Mouse (Mus musculus): ENCODE measurements around the gene Gsdma. TPM values are rescaled to one million over a fixed set of nuclear protein-coding genes. Genes with fewer than 3 reads are reported as not detected.

The Gsdma gene
- polyA plus RNA-seq, 1 experiment from 2014 or later, result 0.06 TPM

GRCm38 (mm10) chr11:98696454-98697216, 32.5 kb downstream of the Gsdma start:
- no peaks in the 10 kb centered on the region for H3K27me3 ChIP-seq
- POLR2A ChIA-PET, result no interaction called here
- CTCF ChIA-PET, result interaction anchor here (2.0 to 7.1 kb wide), 2 partner anchors 15 to 90 kb away, joined by 7 to 85 read pairs; no protein-coding TSS in a partner anchor
- DNase-seq (ENCODE audit: low read depth, low spot score) (no peak), ATAC-seq (no peak)
- no peak for TF ChIP-seq CTCF (IDR thresholded peaks at IDR 0.05)
- in situ Hi-C loops (cut with MboI; ENCODE audit: low pct_unique_long_range_greater_than_20kb), result no loop called here

GRCm38 (mm10) chr11:98697225-98697624, 33.1 kb downstream of the Gsdma start:
- no peaks in the 10 kb centered on the region for H3K27me3 ChIP-seq
- no peak for TF ChIP-seq CTCF (IDR thresholded peaks at IDR 0.05)
- ATAC-seq, result no peak
- in situ Hi-C loops (cut with MboI; ENCODE audit: low pct_unique_long_range_greater_than_20kb), result no loop called here
- no peak for DNase-seq (ENCODE audit: low read depth, low spot score)
- ChIA-PET CTCF (interaction anchor here (2.0 to 7.1 kb wide), 3 partner anchors 14 to 90 kb away, joined by 7 to 85 read pairs (median 38); no protein-coding TSS in a partner anchor), POLR2A (interaction anchor here (0.9 kb wide), 1 partner anchor 11 kb away, joined by 3 read pairs; no protein-coding TSS in a partner anchor)

GRCm38 (mm10) chr11:98698849-98699640, 34.9 kb downstream of the Gsdma start:
- H3K27me3 ChIP-seq, result no peaks in the 10 kb centered on the region
- ATAC-seq (no peak), DNase-seq (ENCODE audit: low read depth, low spot score) (no peak)
- no peak for TF ChIP-seq CTCF (IDR thresholded peaks at IDR 0.05)
- in situ Hi-C loops (cut with MboI; ENCODE audit: low pct_unique_long_range_greater_than_20kb), result no loop called here
- ChIA-PET CTCF (interaction anchor here (1.0 to 7.1 kb wide), 3 partner anchors 13 to 88 kb away, joined by 4 to 85 read pairs (median 38); no protein-coding TSS in a partner anchor), POLR2A (interaction anchor here (0.7 to 1.1 kb wide), 3 partner anchors 8 to 19 kb away, joined by 3 to 6 read pairs (median 3); no protein-coding TSS in a partner anchor)

- TF ChIP-seq CTCF (IDR thresholded peaks at IDR 0.05), result no peak
- no peaks in the 10 kb centered on the region for H3K27me3 ChIP-seq
- ChIA-PET CTCF (interaction anchor here (0.7 to 7.1 kb wide), 12 partner anchors 9 to 109 kb away, joined by 3 to 85 read pairs (median 4); no protein-coding TSS in a partner anchor), POLR2A (interaction anchor here (1.0 kb wide), 1 partner anchor 11 kb away, joined by 3 read pairs; no protein-coding TSS in a partner anchor)
- in situ Hi-C loops (cut with MboI; ENCODE audit: low pct_unique_long_range_greater_than_20kb), result loop anchor here (5.0 to 10.0 kb wide), 2 partner anchors 87 to 235 kb away; no protein-coding TSS in a partner anchor
- no peak for DNase-seq (ENCODE audit: low read depth, low spot score)
- ATAC-seq, result peak; percentile 22
Measured at GRCm38 (mm10) chr11:98699911-98700310, 35.8 kb downstream of the Gsdma start.

- CTCF ChIA-PET, result interaction anchor here (1.3 to 7.1 kb wide), 7 partner anchors 10 to 108 kb away, joined by 3 to 85 read pairs (median 6); no protein-coding TSS in a partner anchor
- POLR2A ChIA-PET, result interaction anchor here (1.3 to 1.5 kb wide), 2 partner anchors 40 to 85 kb away, joined by 3 to 5 read pairs; no protein-coding TSS in a partner anchor
Measured at GRCm38 (mm10) chr11:98701213-98701670, 37.1 kb downstream of the Gsdma start, which contains the start of gene Csf3. Gene Csf3, plus strand, starts transcription at chr11:98701263.

GRCm38 (mm10) chr11:98702323-98702722, 38.2 kb downstream of the Gsdma start:
- ChIA-PET POLR2A (no interaction called here), CTCF (interaction anchor here (6.3 to 7.1 kb wide), 2 partner anchors 9 to 84 kb away, joined by 38 to 85 read pairs; no protein-coding TSS in a partner anchor)
- in situ Hi-C loops (cut with MboI; ENCODE audit: low pct_unique_long_range_greater_than_20kb), result loop anchor here (5.0 to 10.0 kb wide), 2 partner anchors 85 to 232 kb away; no protein-coding TSS in a partner anchor
- TF ChIP-seq CTCF (IDR thresholded peaks at IDR 0.05), result no peak
- H3K27me3 ChIP-seq, result no peaks in the 10 kb centered on the region
- DNase-seq (ENCODE audit: low read depth, low spot score) (no peak), ATAC-seq (no peak)

More at GRCm38 (mm10) chr11:98701213-98701670, 37.1 kb downstream of the Gsdma start, which contains the start of gene Csf3:
- no peaks in the 10 kb centered on the region for H3K27me3 ChIP-seq
- in situ Hi-C loops (cut with MboI; ENCODE audit: low pct_unique_long_range_greater_than_20kb), result loop anchor here (5.0 to 10.0 kb wide), 2 partner anchors 86 to 234 kb away; no protein-coding TSS in a partner anchor
- DNase-seq (ENCODE audit: low read depth, low spot score) (no peak), ATAC-seq (no peak)
- TF ChIP-seq CTCF (IDR thresholded peaks at IDR 0.05), result no peak

GRCm38 (mm10) chr11:98705021-98705420, 40.9 kb downstream of the Gsdma start:
- no peak for ATAC-seq
- in situ Hi-C loops (cut with MboI; ENCODE audit: low pct_unique_long_range_greater_than_20kb), result loop anchor here (10.0 kb wide), 1 partner anchor 230 kb away; no protein-coding TSS in a partner anchor
- H3K27me3 ChIP-seq, result no peaks in the 10 kb centered on the region
- TF ChIP-seq CTCF (IDR thresholded peaks at IDR 0.05), result no peak
- no peak for DNase-seq (ENCODE audit: low read depth, low spot score)
- ChIA-PET POLR2A (interaction anchor here (0.7 kb wide), 1 partner anchor 82 kb away, joined by 3 read pairs; no protein-coding TSS in a partner anchor), CTCF (interaction anchor here (1.2 to 1.5 kb wide), 3 partner anchors 11 to 82 kb away, joined by 3 to 6 read pairs (median 4); no protein-coding TSS in a partner anchor)

- ChIA-PET CTCF (interaction anchor here (0.9 to 5.7 kb wide), 3 partner anchors 12 to 79 kb away, joined by 4 to 41 read pairs (median 6); no protein-coding TSS in a partner anchor), POLR2A (interaction anchor here (0.7 to 1.3 kb wide), 4 partner anchors 10 to 67 kb away, joined by 3 read pairs; partner anchors contain the start of gene Nr1d1)
- no peaks in the 10 kb centered on the region for H3K27me3 ChIP-seq
- no peak for ATAC-seq
- in situ Hi-C loops (cut with MboI; ENCODE audit: low pct_unique_long_range_greater_than_20kb), result loop anchor here (10.0 kb wide), 1 partner anchor 227 kb away; no protein-coding TSS in a partner anchor
- no peak for DNase-seq (ENCODE audit: low read depth, low spot score)
- TF ChIP-seq CTCF (IDR thresholded peaks at IDR 0.05), result no peak
Measured at GRCm38 (mm10) chr11:98707401-98708281, 43.5 kb downstream of the Gsdma start.

Measured in Patski (cell line).